Mouse (Mus musculus): Measurements from ENCODE around the gene Lrrfip1. TPM values are rescaled to one million over a fixed set of nuclear protein-coding genes. Genes with fewer than 3 reads are reported as not detected.

The Lrrfip1 gene
- polyA plus RNA-seq, 1 experiment: 38.1 TPM

DNA sequence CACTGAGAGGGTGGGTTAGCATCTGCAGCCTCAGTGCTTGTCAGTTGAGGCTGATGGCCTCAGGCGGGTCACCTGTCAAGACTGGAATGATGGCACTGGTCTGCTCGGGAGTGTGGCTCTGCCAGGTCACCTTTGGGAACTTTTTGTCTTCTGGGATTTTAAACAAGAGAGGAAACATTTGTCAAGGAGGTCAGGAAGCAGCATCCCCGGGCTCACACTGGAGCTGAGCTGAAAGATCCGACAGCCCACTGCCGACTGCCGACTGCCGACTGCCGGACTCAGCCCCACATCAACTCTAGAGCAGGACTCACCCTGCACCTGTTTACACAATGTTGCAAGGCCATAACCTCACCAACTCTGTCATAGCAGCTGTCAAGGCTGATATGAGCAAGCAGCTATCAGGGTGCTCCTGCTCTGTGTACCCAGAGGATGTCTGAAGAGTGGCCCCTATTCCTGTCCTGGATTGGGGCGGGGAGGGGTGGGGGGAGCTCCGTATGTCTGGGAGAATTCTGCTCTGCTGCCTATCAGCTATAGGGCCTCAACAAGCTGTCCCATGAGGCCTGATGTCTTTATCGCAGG, 33.9 kb downstream of the Lrrfip1 start:
- DNase-seq: no peak
- peaks cover 8% of the 10 kb centered on the region for H3K4me1 ChIP-seq (ENCODE audit: control insufficient read depth, insufficient read depth, low read length)
- no peak overlapping the region for H3K4me3 ChIP-seq (replicated peaks; ENCODE audit: extremely low read depth, low read depth, low read length)
- WGBS: 44% methylated on average over 11 of the region's 11 CpGs
- TF ChIP-seq CTCF (IDR thresholded peaks at IDR 0.05; ENCODE audit: insufficient read depth, low read length) (no peak), POLR2A (IDR thresholded peaks at IDR 0.05; ENCODE audit: borderline replicate concordance, extremely low read depth, low read depth, low read length) (no peak)

DNA sequence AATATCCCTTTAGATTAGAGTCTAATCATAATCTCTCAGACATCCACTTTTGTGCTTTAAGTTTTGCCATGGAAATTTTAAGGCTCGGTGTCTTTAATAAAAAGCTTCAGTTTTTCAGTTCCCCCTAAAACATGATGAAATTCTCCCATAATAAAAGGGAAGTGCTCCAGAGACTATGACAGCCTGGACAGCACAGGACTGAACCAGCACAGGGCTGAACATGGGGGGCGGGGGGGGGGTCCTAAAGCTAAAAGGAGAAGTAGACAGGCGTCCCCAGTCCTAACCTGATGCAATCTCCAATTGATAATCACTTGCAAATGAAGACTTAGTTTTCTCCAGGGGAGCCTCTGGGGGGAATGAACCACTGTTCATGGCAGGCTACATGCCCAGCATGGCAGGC, 36.0 kb downstream of the Lrrfip1 start:
- Histone ChIP-seq H3K4me3 (replicated peaks; ENCODE audit: extremely low read depth, low read depth, low read length) (no peak overlapping the region), H3K4me1 (ENCODE audit: control insufficient read depth, insufficient read depth, low read length) (peaks cover 11% of the 10 kb centered on the region)
- WGBS: 79% methylated on average over 3 of the region's 3 CpGs
- no peak for TF ChIP-seq POLR2A (IDR thresholded peaks at IDR 0.05; ENCODE audit: borderline replicate concordance, extremely low read depth, low read depth, low read length)
- no peak for TF ChIP-seq CTCF (IDR thresholded peaks at IDR 0.05; ENCODE audit: insufficient read depth, low read length)
- no peak for DNase-seq

DNA sequence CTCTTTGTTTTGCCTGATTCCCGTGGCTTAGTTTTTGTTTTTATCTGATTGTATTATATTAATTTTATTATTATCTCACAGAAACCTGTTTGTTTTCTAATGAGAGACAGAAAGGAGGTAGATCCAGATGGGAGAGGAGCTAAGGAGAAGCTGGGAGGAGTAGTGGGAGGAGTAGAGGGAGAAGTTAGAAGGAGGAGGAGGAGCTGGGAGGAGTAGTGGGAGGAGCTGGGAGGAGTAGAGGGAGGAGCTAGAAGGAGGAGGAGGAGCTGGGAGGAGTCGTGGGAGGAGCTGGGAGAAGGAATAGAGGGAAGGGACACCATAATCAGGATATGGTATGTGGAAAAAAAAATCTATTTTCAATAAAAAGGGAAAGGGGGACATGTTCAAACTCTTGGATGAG, 36.7 kb downstream of the Lrrfip1 start:
- WGBS: 52% methylated on average over 2 of the region's 2 CpGs
- Histone ChIP-seq H3K4me1 (ENCODE audit: control insufficient read depth, insufficient read depth, low read length) (peaks cover 12% of the 10 kb centered on the region), H3K4me3 (replicated peaks; ENCODE audit: extremely low read depth, low read depth, low read length) (no peak overlapping the region)
- no peak for TF ChIP-seq CTCF (IDR thresholded peaks at IDR 0.05; ENCODE audit: insufficient read depth, low read length)
- TF ChIP-seq POLR2A (IDR thresholded peaks at IDR 0.05; ENCODE audit: borderline replicate concordance, extremely low read depth, low read depth, low read length): no peak
- DNase-seq: no peak

DNA sequence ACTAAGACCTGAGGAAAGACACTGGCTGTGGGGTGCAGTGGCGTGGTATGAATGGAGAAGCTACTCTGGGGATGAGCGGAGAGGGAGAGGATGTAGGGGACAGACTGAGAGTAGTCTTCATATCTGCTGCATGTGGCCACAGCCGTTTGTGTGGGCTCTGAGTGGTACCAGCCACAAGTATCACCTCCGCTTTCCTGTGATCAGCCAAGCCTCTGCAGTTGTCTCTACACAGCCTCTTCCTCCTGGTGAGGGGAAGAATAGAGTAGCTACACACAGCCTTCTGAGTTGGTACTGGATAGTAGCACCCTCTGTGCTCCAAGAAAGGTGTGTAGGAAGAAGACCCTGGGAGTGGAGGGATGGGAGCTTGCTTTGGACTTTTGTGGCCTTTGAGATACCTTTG, 38.7 kb downstream of the Lrrfip1 start:
- 70% methylated on average over 4 of the region's 4 CpGs for WGBS
- no peak for TF ChIP-seq CTCF (IDR thresholded peaks at IDR 0.05; ENCODE audit: insufficient read depth, low read length)
- no peak for TF ChIP-seq POLR2A (IDR thresholded peaks at IDR 0.05; ENCODE audit: borderline replicate concordance, extremely low read depth, low read depth, low read length)
- Histone ChIP-seq H3K4me3 (replicated peaks; ENCODE audit: extremely low read depth, low read depth, low read length) (no peak overlapping the region), H3K4me1 (ENCODE audit: control insufficient read depth, insufficient read depth, low read length) (peaks cover 18% of the 10 kb centered on the region)
- DNase-seq: no peak

DNA sequence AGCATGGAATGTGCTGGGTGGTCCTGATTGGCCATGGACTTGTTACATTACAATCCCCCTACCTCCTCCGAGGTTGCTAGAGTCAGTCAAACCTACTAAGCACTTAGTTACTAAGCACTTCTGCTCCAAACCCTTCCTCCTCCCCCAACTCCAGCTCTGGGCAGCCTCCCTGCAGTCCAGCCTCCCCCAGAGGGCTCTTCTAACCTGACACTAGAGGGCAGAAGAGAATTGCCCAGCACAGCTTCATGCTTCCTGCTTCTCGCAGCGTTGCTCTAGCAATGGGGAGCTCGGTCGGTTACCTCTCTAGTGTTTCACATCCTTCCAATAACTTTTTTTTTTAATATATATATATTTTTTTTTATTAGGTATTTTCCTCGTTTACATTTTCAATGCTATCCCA, 39.5 kb downstream of the Lrrfip1 start:
- Histone ChIP-seq H3K4me3 (replicated peaks; ENCODE audit: extremely low read depth, low read depth, low read length) (no peak overlapping the region), H3K4me1 (ENCODE audit: control insufficient read depth, insufficient read depth, low read length) (peaks cover 20% of the 10 kb centered on the region)
- TF ChIP-seq POLR2A (IDR thresholded peaks at IDR 0.05; ENCODE audit: borderline replicate concordance, extremely low read depth, low read depth, low read length) (no peak), CTCF (IDR thresholded peaks at IDR 0.05; ENCODE audit: insufficient read depth, low read length) (peak; percentile 84)
- DNase-seq: no peak
- 29% methylated on average over 6 of the region's 6 CpGs for WGBS

DNA sequence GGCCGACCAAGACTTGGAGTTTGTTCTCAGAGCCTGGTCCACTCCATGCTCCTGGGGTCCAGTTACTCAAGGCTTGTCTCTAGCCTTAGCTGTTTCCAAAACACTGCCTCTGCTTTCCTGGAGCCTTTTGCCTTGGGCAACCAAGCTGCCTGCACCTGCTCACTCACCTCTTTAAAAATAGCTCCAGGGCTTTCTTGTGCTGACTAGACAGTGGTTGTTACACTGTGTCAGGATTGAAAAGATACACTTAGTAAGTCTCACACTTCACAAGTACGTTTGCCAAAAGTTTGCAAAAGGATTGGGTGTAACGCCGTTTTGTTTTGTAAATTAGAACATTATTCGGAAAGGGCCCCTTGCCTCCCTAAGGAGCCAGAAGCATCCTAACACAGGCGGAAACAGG, 40.0 kb downstream of the Lrrfip1 start:
- WGBS: 56% methylated on average over 6 of the region's 6 CpGs
- DNase-seq: no peak
- Histone ChIP-seq H3K4me3 (replicated peaks; ENCODE audit: extremely low read depth, low read depth, low read length) (no peak overlapping the region), H3K4me1 (ENCODE audit: control insufficient read depth, insufficient read depth, low read length) (peaks cover 25% of the 10 kb centered on the region)
- no peak for TF ChIP-seq CTCF (IDR thresholded peaks at IDR 0.05; ENCODE audit: insufficient read depth, low read length)
- no peak for TF ChIP-seq POLR2A (IDR thresholded peaks at IDR 0.05; ENCODE audit: borderline replicate concordance, extremely low read depth, low read depth, low read length)

DNA sequence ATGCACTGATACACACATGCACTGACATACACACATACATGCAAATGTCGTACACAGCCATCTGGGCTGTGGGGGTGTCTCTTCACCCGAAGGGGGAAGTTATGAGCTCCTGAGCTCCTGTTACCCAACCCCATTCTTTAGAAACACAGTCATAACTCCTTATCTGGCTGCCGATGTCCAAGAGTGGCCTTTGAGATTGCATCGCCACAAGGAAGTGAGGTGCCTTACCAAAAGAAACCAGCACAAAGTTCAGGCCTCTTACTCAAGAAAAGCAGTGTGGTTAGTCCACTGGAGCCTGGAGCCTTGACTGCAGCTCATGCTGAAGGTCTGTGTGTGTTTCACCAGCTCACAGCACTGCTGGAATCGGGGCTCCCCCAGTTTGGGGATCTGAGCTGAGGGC, 43.1 kb downstream of the Lrrfip1 start:
- H3K4me1 ChIP-seq (ENCODE audit: control insufficient read depth, insufficient read depth, low read length): peaks cover 28% of the 10 kb centered on the region
- H3K4me3 ChIP-seq (replicated peaks; ENCODE audit: extremely low read depth, low read depth, low read length): no peak overlapping the region
- TF ChIP-seq POLR2A (IDR thresholded peaks at IDR 0.05; ENCODE audit: borderline replicate concordance, extremely low read depth, low read depth, low read length) (no peak), CTCF (IDR thresholded peaks at IDR 0.05; ENCODE audit: insufficient read depth, low read length) (no peak)
- no peak for DNase-seq
- 44% methylated on average over 5 of the region's 5 CpGs for WGBS

DNA sequence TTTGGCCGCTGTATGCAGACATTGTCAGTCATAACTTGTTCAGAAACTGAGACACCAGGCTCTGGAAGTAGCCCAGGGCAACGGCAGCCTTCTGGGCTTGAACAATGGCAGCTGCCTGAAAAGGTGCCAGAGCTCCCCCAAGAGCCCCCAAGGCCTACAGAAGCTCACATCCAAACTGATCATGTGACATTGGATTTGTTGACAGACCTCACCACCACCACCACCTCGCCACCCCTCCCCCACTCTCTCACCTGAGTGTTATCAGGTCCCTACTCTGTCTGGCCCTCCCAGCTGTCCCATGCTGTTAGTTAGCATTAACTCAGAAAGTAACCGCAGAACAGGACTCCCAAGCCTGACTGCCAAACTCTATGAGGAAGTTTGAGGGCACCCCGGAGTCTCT, 44.7 kb downstream of the Lrrfip1 start:
- Histone ChIP-seq H3K4me3 (replicated peaks; ENCODE audit: extremely low read depth, low read depth, low read length) (no peak overlapping the region), H3K4me1 (ENCODE audit: control insufficient read depth, insufficient read depth, low read length) (peaks cover 28% of the 10 kb centered on the region)
- TF ChIP-seq POLR2A (IDR thresholded peaks at IDR 0.05; ENCODE audit: borderline replicate concordance, extremely low read depth, low read depth, low read length) (no peak), CTCF (IDR thresholded peaks at IDR 0.05; ENCODE audit: insufficient read depth, low read length) (no peak)
- 41% methylated on average over 5 of the region's 5 CpGs for WGBS
- no peak for DNase-seq

DNA sequence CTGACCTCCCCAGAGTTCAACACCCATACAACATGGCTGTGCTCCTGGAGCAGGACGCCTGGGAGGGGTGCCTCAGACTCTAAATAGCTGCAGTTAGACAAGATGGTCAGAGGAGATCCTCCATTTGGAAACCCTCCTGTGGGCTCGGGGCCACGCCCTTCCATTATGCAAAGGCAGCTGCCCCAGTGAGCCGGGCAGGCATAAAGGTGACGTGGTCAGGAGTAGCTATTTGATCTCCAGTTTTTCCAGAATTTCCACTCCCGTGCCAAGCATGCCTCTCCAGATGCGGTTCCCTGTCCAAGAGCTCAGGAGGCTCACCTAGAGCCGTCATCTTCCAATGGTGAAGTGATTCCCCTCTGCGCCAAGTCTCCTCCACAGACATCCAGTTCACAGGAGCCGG, 45.6 kb downstream of the Lrrfip1 start:
- TF ChIP-seq CTCF (IDR thresholded peaks at IDR 0.05; ENCODE audit: insufficient read depth, low read length): no peak
- no peak for TF ChIP-seq POLR2A (IDR thresholded peaks at IDR 0.05; ENCODE audit: borderline replicate concordance, extremely low read depth, low read depth, low read length)
- H3K4me3 ChIP-seq (replicated peaks; ENCODE audit: extremely low read depth, low read depth, low read length): no peak overlapping the region
- 63% methylated on average over 10 of the region's 10 CpGs for WGBS
- peaks cover 25% of the 10 kb centered on the region for H3K4me1 ChIP-seq (ENCODE audit: control insufficient read depth, insufficient read depth, low read length)
- DNase-seq: no peak

DNA sequence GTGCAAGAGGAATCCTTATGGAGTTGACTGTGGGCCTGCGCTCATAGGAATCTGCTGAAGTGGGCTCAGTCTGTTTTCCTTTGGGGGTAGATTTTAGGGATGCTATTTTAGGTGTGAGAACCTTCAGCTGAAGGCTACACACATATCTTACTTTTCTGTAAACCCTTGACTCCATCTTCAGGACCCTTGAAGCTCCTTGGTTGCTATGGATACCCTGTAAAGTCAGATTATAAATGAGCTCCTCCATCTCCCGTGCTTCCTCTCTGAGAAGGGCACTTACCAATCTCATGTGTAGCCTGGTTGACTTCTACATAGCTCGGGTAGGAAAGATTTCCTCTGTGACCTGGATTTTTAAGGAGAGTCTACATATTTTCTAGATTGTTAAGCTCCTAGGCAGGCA, 46.1 kb downstream of the Lrrfip1 start:
- no peak for DNase-seq
- 57% methylated on average over 3 of the region's 3 CpGs for WGBS

More for the DNA sequence above, 46.1 kb downstream of the Lrrfip1 start:
- no peak for TF ChIP-seq CTCF (IDR thresholded peaks at IDR 0.05; ENCODE audit: insufficient read depth, low read length)
- no peak for TF ChIP-seq POLR2A (IDR thresholded peaks at IDR 0.05; ENCODE audit: borderline replicate concordance, extremely low read depth, low read depth, low read length)
- no peak overlapping the region for H3K4me3 ChIP-seq (replicated peaks; ENCODE audit: extremely low read depth, low read depth, low read length)
- peaks cover 25% of the 10 kb centered on the region for H3K4me1 ChIP-seq (ENCODE audit: control insufficient read depth, insufficient read depth, low read length)

Data from lung, adult 2 months (tissue).